Mouse (Mus musculus): ENCODE measurements at regions not wholly inside any gene's neighbourhood (a gene's known extent, or its start where the extent isn't known, plus 50 kb on each side); places are given as distances from the start of the nearest gene placed in this dataset.

DNA sequence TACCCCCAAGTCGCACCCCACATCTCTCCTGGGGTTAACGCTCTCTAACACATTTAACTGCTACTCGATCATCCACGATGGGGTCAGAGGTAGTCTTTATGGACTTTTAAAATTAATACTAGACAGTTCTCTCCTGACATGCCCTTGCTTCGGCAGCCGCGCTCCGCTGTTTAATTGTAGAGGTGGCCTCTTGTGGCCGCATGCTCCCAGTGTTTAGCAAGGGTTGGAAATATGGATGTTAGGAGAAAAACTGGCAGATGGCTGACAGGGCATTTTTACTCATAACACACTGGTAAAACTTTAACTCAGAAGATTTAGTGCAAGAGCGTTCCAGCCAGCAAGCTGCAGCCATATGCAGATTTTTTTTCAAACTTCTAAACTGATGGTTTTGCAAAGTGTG is 242.7 kb downstream of the Tshz3 start:
- no peak for DNase-seq (ENCODE audit: low read depth, low spot score)

- no peak for DNase-seq (ENCODE audit: low read depth, low spot score)
Observed at GRCm38 (mm10) chr7:36945024-36945815, 247.3 kb downstream of the Tshz3 start.

DNA sequence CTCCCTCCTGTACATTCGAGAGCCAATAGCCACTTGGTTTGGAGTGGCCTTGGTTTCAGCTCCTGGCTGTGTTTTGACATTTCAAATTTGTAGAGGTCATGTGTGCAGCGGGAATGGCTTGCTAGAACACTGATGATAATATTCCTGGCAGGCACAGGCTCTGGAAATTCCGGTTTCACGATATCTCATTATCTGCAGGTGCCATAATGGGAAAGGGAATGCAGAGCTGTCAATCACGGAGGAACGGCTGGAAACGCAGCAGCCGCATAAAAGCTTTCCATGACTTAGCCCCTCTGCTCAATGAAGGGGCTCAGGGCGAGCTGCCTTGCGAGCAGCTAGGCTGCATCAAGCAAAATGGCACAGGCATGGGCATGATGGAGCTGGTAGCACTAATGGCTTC is 251.6 kb downstream of the Tshz3 start:
- no peak for DNase-seq (ENCODE audit: low read depth, low spot score)

GRCm38 (mm10) chr7:36955376-36955775 is 257.5 kb downstream of the Tshz3 start:
- no peak for DNase-seq (ENCODE audit: low read depth, low spot score)

GRCm38 (mm10) chr7:36958255-36958654 is 260.3 kb downstream of the Tshz3 start:
- no peak for DNase-seq (ENCODE audit: low read depth, low spot score)

DNA sequence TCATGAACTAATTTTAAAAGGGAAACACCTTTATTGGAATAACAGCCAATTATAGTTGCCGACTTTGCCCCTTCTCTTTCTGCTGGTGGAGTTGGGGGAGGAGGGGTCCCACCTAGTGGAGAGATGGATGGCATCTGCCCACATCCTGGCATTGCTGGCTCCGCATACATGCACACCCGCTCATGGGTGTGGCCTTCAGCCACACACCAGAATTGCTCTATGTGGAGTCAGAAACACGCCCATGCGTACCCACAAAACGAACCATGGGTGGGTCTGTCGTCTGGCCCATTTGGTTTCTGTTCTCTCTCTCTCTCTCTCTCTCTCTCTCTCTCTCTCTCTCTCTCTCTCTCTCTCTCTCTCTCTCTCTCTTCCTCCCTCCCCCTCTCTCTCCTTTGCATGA is 273.9 kb downstream of the Tshz3 start:
- DNase-seq (ENCODE audit: low read depth, low spot score): no peak

- DNase-seq (ENCODE audit: low read depth, low spot score): no peak
Observed at GRCm38 (mm10) chr7:36973654-36974320, 275.9 kb downstream of the Tshz3 start.

DNA sequence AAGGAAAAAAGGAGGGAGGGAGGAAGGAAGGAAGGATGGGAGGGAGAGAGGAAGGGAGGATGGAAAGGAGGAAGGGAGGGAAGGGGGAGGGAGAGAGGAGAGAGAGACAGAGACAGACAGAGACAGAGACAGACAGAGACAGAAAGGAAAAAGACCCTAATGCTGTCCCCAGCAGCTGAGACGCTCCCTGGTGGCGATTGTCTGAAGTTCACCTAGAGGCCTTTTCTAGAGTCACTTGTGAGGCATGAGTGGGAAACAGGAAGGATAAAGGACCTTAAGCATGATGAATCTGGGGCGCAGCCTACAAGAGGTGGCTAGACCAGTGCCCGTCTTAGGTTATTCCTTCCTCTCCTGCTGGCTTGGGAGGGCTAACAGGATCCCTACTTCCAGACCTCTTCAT is 276.7 kb downstream of the Tshz3 start:
- DNase-seq (ENCODE audit: low read depth, low spot score): peak; percentile 54

- peak; percentile 31 for DNase-seq (ENCODE audit: low read depth, low spot score)
Observed at GRCm38 (mm10) chr7:36975475-36975874, 277.6 kb downstream of the Tshz3 start.

DNA sequence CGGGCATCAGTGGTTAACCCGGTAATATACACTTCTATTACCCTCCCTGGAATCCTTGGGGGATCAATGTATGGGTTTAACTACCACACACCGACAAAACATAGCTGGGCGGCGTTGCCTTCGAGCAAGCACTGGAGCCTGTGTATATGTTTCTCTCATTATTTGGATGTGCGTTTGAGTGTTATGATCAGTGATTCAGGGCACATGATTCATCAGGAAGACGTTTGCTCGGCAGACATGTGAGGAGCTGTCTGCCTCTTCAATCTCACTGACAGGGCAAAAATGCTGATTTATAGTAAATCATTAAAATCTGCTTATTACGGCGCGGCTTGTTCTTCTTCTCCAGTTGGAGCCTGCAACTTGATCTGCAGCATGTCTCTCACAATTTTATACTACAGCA is 279.9 kb downstream of the Tshz3 start:
- DNase-seq (ENCODE audit: low read depth, low spot score): no peak

- DNase-seq (ENCODE audit: low read depth, low spot score): no peak
Observed at GRCm38 (mm10) chr7:36989380-36989779, 291.5 kb downstream of the Tshz3 start.

DNA sequence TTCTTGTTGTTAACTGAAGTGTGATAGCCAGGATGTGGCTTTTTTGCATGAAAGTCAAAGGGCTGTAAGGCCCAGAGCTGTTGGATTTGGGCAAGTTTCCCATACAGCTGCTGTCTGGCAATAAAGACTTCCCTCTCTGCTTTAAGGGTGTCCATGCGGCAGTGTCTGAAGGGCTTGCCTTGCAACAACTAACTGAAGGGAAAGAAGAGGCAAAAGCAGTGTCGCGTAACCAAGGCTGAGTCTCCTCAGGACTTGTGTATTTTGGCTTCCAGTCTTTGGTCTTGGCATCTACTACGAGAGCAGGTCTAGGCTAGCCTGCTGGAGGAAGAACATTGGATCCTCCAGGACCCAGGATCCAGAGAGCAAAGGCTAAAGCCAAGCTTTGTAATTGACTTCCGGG is 306.7 kb downstream of the Tshz3 start:
- DNase-seq (ENCODE audit: low read depth, low spot score): no peak

DNA sequence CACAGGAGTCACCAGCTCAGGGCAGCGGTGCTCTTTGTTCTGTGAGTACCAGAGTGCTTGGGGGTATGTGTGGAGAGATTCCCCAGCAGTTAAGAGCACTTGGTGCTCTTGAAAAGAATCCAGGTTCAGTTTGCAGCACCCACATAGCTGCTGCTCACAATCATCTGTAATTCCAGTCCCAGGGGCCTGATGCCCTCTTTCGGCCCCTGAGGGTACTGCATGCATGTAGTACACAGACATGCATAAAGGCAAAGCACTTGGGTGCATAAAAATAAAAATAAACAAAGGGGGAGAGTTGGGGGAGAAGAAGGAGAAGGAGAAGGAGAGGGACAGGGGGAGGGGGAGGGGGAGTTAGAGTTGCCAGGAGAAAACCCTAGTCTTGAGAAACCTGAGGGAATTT is 307.8 kb downstream of the Tshz3 start:
- no peak for DNase-seq (ENCODE audit: low read depth, low spot score)

- no peak for DNase-seq (ENCODE audit: low read depth, low spot score)
Observed at GRCm38 (mm10) chr7:37006921-37007320, 309.0 kb downstream of the Tshz3 start.

DNA sequence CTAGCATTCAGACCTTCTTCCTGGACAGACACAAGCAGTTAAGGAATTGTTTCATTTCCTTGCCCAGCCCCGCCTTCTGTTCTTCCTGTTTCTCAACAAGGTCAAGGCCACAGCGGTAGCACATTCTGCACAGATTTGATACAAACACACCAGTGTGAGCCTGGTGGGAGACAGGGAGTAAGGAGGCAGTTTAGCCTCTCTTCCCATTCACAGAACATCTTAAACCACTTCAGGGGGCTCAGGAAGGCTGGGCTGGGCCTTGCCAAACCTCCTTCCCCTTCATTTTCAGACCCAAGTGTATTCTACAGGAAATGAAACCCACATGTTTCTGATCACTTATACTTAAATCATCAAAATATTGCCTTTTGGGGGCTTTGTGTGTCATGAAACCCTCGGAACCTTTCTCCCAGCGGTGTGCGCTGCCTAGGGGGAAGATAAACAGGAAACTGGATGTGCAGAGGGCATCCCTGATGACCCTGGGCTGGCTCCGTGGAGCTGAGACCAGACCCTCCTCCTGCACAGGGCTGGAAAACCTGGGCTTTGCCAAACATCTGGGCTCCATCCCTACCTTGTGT is 313.3 kb downstream of the Tshz3 start:
- DNase-seq (ENCODE audit: low read depth, low spot score): peak; percentile 80

GRCm38 (mm10) chr7:37020078-37020477 is 322.2 kb downstream of the Tshz3 start:
- DNase-seq (ENCODE audit: low read depth, low spot score): peak; percentile 53

DNA sequence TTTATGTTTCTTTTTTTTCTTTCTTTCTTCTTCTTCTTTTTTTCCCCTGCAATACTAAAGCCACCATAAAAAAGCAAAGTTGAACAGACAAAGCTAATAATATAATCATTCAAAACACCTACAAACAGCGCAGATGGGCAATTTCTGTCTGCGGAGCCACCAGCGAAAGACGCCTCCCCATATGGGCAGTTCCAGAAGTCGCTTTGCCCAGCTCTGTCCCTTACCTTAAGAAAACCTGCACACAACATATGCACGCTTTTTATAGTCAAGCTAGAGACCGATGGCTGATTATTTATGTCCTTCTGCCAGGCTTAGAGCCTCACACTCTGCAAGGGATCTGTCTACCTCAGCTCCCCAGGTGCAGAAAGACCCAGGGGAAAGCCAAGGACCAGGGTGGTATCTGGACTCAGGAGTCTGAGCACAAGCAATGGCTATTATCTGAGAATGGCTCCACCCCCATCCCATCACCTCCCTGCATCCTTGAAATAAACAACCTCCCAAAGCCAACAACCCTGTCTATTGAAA is 326.6 kb downstream of the Tshz3 start:
- DNase-seq (ENCODE audit: low read depth, low spot score): no peak

- no peak for DNase-seq (ENCODE audit: low read depth, low spot score)
Observed at GRCm38 (mm10) chr7:37064582-37065458, 366.9 kb downstream of the Tshz3 start.

DNA sequence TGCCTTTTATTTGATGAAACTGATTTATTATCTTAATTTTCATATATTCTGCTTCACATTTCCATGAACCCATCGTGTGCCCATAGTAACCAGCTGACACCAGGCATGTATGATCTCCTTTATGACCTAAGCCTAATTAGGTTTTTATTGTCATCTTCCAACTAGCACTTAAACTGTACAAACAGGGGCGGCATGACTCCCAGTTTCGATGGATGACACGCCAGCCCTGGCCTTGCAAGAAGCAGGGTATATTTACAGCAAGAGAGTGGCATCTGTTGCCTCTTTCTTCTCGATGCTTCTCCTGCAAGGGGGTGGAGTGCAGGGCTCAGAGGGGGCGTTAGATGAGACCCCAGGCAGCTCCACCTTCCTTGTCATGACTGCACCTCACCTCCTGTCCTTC is 379.8 kb downstream of the Tshz3 start:
- DNase-seq (ENCODE audit: low read depth, low spot score): no peak

DNA sequence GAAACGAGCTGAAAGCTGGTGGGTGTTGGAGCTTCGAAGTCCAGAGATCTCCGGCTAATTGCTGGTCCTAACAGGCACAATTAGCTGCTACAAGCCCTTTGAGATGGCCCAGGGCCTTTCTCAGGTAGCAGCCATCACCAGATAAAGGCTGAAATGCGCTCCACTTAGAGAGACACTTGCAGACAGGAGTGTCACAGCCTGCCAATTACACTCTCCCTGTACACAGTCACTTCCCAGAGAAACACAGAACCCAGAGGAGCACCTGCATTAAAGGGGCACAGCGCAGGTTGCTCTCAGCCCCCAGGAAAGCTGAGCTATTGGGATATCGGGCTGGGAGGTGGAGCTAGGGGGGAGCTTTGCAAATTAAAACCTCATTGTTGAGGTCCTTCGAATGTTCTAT is 380.2 kb downstream of the Tshz3 start:
- DNase-seq (ENCODE audit: low read depth, low spot score): no peak

DNA sequence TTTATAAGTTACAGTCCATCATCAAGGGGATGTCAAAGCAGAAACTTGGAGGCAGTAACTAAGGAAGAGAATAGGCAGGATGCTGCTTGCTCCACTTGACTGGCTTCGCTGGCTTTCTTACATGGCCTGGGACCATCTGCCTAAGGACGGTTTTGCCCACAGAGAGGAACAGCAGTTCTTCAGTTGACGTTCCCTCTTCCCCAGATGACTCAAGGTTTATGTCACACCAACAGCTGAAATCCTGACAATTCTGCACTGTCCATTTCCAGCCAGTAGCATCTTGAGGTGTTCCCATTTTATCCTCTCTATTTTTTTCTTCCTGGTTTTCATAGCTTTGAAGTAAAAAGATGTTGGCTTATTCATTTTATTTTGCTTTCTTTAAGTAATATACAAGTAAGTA is 391.8 kb downstream of the Tshz3 start:
- DNase-seq (ENCODE audit: low read depth, low spot score): no peak

GRCm38 (mm10) chr7:37092572-37092971 is 394.7 kb downstream of the Tshz3 start:
- DNase-seq (ENCODE audit: low read depth, low spot score): no peak

All from mesoderm, embryonic 11.5 days (tissue).